Mouse (Mus musculus): ENCODE results near the gene Fat3.

Fat3 gene

DNA sequence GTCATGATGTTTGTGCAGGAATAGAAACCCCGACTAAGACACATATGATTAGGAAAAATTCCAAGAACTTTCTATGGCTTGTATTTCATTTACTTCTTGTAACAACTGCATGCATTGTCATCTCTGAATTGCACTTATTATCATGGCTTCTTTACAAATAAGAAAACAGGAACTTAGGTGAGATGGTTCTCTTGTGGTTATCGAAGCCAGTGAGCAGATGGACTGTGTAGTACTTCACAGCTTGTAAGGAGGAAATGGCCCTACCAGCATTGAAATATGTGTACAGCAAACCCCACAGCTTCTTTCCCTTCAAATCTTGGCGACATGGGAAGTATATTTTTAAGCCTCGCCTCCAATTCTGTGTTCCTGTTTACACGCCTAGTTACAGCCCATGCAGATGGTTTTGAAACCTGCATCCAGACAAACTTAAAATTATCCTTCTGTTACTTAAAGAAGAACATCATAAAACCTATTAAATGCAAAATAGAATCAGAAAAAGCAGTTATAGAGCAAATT lies 570.1 kb downstream of the Fat3 start:
- no peak for DNase-seq

DNA sequence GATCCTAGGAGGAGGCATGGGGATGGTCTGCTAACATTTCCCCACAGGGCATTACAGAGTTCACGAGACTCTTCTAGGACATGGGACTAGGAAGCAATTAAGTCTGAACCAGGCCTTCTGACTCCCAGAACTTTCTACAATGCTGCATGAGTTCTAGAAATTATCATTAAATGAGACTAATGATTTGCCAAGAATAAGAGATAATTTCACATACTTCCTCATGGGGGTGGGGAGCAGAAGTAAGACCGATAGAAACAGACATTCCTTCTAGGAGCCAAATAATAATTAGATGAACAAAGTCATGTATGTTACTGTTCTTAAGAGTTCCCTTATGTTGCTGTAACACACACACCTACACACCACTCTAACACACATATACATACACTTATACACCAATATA lies 572.8 kb downstream of the Fat3 start:
- DNase-seq: no peak

DNA sequence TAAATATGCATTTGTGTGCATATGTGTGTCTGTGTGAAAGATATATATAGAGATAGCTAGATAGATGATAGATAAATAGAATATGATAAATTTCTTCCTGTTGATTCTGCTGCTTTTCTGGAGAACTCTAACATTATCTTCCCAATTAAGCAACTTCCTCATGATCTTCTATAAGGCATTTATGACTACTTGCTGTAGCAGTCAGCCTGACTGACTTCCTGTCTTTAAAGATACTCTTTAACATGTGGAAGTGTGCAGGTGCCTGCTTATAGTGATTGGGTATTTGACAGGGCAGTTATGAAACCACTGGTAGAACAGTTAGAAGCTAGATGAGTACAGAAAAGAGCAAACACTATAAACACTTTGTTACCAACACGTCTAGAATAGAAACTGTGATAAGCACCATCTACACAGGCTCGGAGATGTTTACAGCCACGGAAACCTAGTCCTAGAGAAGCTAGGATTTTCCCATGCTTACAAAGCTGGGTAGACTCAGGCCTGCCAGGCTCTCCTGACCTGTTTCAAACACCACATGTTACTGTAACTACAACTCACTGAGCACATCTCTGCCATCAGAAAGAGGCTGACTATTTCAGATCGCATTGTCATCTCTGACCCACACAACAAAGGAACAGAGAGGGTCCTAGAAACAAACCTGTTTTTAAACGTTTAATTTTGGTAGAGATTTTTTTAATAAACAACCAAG lies 573.6 kb downstream of the Fat3 start:
- DNase-seq: no peak

DNA sequence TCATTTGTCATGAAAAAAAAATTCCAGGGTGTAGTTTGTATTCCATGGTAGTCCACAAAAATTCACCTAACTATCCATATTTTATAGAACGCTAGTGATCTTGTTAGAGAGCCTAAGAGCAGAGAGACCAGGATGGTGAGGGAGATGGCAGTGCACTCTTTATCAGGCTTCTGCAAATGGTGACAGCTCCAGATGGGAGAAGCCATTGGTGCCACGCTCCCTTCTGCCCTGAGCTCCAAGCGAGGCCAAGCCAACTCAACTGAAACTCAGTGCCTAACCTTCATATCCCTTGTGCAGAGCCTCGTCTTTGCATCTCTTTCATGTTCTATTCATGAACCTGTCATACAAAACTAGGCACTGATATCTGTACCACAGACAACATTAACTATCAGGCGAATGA lies 575.8 kb downstream of the Fat3 start:
- DNase-seq: no peak

DNA sequence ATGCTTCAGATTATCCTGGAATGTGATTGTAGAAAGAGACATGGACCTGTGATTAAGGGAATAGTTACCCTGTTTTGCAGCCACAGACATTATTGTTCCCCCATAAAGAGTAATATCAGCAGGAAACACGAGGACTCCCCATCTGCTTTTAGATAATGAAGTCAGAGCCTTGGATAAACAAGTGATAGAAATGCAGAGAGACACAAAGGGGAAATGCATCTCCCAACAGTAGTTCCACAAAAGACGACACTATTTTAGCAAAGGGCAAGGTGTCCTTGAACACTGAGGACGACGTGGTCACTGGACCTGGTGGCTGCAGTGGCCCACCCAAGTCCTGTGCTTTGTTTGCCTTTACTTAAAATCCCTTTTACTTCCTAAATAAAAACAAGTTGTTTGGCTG lies 580.8 kb downstream of the Fat3 start:
- DNase-seq: no peak

DNA sequence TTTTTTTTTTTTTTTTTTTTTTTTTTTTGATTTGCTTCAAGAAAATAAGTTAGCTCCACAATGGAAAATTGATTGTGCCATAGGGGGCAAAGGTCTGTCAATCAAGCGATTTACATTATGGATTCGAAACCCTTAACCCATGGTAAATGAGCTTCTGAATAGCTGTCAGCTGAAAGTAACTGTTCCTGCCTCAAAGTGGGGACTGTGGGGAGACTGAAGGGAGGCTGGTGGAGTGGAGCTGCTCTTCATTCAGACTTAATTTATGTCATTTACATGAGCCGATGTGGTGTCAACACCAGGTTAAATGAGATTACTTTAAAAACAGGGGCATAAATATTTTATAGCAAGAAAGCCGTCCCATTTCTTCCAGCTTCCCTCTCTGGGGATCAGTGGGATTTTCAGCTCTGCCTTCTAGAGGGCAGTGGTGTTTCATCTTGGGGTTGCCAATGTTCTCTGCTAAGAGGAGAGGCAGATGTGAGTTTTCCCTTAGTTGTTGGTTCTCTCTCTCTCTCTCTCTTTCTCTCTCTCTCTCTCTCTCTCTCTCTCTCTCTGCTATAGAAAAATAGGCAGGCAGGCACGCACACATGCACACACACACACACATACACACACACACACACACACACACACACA lies 581.6 kb downstream of the Fat3 start:
- DNase-seq: no peak

DNA sequence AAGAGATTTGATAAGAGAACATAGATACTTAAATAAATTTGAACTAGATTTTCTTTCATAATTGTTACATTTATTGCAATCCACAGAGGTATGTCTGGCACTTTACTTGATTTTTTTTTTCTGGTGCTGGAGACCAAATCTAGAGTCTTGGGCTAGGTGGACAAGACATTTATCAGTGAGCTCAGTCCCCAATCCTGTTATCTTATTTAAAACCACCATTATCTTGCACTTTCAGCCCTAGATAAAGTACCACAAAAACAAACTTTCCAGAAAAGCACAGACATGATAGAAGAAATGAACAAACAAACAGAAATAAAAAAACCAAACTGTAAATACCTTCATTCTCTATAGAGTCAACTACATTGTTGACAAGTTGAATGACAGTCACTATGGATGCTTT lies 584.5 kb downstream of the Fat3 start:
- no peak for DNase-seq

DNA sequence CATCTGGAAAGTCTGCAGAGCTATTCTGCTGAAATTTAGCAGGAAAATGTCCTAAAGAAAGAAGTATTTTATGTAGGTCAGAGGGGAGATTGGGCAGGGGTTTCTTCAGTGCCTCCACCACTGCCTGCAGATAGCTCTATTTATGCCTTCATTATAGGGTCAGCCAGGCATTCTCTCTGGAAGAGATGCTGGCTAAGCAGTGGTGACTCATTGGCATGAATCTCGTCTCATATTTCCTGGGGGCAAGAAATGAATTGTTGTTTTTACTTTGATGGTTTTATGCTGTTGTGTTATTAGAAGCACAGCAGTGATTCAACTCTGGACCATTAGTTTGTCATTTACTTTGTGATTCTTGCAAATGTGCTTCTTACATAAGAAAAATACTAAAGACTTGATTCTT lies 588.4 kb downstream of the Fat3 start:
- no peak for DNase-seq

DNA sequence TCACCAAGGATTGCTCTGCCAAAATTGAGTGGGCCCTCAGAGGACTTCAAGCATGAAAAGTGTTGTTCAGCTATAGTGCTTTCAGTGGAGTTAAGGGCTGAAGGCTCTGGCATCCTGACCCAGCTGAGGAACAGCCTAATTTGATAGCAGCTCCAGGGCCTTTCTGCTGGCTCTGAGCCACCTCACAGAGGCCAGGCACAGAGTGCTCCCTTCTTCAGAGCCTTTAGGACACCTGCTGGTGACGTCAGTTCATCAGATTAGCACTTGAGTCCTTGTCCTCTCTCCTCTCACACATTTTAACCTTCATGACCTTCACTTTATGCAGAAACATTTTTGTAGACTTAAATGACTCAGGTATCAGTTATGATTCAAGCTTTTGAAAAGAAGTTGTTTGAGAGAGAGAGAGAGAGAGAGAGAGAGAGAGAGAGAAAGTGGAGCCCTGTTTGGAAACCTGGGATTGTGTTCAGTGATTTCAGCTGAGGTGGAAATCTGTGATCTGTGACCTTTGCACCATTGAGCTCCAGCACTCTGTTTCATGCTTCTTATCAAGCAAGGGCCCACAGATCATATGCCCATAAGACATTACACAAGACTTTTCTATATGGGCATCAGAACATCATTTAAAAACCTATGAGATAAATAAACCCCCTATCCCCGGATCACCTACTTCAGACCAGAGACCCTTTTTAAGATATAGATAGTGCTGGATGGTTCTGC lies 591.5 kb downstream of the Fat3 start:
- no peak for DNase-seq

DNA sequence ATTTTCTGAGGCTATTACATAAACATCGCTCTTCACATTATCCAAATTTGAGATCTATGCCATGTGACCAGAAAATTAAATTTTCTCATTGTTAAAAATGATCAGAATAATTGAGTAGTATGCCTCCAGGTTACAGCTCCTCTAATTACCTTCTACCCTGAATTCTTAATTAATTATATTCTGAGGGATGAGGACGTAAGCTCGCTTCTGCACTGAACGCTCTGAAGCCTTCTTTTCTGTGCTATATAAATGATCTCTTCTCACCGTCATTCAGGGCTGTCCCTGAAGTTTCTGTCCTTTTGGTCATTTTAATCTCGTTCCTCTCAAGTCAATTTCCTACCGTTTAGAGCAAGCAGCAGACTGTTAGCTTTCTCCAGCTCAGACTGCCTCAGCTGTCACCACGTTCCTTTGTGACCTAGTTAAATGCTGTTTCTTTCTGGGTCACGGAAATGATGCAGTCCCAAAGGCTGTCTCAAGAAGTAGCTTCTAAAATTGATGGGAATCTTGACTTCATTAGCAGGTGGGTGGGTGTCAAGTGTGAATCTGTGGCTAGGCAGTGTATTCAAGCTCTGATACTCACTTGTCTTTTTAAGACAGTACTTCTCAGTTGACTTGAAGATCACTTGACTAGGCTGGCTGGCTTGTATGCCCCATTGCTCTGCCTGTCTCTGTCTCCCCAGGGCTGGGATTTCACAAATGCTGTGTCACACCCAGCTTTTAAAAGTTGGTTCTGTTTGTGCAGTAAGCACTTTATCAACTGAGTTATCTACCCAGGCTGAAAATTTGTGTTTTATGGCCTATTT lies 596.9 kb downstream of the Fat3 start:
- DNase-seq: no peak

DNA sequence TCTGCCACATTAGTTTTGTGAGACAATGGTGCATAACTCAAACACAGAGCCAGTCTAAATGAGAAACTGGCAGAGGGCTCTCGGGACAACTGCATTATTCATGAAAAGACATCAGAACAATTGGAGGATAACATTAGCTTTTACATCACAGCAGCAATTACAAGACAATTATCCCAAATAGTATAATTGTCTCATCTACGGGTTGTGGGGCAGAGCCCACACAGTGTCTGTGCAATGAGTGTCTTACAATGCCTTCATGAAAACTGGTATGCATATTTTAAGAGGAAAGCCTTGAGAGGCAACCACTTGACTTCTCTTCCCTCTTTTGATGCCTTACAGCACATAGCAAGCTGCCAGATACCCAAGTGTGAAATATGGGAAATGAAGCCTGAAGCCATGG lies 603.0 kb downstream of the Fat3 start:
- no peak for DNase-seq

DNA sequence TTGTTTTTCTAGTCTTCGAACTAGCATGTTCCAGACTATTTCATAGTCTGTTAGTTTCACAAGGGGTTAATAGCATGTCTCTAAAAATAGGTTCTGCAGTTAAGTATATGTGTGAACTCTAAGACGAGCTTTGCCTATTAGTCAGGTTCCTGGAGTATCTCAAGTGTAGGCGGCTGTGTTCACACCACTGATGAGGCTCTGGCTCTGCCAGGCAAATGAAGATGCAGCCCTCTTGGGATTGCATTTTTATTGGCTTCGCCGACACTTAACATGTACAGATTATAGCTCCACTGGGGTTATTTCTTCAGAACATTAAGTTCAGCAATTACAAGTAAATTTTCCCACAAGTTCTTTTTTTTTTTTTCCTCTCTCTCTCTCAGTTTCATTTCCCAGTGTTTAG lies 614.3 kb downstream of the Fat3 start:
- DNase-seq: no peak

DNA sequence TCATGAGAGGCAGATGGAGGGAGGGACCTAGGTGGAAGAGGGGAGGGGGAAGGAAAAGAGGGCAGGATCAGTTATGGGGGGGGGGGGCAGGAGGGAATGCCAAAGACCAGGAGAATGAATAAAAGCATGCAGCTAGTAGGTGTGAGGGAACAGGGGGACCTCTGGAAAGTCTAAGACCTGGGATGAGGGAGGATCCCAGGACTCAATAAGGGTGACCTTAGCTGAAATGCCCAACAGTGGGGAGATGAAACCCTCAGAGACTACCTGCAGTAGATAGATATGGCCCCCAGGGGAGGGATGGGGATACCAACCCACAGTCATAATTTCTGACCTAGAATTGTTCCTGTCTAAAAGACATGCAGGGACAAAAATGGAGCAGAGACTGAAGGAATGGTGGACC lies 620.3 kb downstream of the Fat3 start:
- DNase-seq: no peak

DNA sequence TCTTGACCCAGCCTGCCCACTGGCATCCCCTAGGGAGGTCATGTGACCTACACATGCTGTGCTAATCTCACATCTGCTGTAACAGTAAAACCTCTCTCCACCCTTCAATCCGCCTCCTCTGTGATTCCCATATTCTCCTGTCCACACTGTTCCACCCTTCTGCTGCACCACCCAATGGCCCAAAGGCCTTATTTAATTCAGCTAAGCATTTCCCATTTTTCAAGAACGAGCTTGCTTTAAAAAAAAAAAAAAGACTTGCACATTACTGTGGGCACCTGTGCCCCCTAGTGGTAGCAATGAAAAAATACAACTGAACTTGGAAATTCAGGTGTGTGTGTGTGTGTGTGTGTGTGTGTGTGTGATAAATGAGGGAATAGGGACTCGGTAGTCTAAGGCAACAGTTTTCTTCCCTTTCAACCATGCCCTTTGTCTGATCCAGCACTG lies 620.9 kb downstream of the Fat3 start:
- no peak for DNase-seq

DNA sequence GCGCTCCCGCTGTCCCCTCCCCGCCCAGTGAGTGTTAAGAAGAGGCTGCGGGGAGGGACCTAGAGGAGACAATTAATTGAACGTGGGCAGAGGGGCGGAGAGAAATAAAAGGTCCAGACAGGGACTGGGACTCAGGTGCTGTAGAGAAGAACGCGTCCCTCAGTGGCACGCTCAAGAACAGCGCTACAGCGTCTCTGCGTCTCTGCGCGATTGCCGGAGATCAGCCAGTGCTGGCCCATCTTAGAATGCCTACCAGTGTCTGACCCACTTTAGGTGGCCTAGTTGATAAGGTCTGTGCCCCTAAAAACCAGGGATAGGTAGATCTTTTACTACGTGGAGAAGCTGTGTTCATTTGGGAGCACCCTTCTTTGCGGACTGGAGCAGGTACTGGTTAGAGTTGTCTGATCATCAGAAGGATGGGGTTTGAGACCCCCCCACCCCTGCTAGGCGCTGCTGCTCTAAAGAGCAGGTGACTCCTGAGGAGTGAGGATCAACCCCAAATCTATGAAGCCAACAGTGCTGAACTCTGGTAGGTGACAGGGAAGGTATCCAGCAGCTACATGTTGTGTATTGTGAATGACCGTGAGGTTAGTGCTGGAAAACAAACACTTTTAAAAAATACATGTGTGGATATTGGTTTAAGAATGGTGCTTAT lies 626.5 kb downstream of the Fat3 start, which contains the start of gene Mtnr1b:
Gene Mtnr1b, minus strand, starts transcription at position 51 of the 655 bp plus-strand sequence.
- no peak for DNase-seq

DNA sequence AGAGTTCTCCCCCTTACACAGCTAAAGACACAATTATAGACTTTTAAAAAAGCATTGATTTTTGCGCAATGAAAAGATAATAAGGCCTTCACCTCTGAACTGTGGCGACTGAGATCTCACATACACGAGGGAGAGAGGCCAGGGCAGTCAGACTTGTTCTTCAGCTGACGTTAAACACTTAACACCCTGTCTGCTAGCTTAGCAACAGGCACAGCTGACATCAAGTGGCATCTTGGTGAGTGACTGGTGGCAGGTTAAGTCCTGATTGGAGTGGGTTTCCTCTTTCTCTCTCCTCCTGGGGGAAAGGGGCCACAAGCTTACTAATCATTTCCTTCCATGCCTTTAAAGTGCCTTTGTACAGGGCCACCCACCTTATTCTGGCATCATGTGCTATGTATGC lies 631.1 kb downstream of the Fat3 start:
- no peak for DNase-seq

DNA sequence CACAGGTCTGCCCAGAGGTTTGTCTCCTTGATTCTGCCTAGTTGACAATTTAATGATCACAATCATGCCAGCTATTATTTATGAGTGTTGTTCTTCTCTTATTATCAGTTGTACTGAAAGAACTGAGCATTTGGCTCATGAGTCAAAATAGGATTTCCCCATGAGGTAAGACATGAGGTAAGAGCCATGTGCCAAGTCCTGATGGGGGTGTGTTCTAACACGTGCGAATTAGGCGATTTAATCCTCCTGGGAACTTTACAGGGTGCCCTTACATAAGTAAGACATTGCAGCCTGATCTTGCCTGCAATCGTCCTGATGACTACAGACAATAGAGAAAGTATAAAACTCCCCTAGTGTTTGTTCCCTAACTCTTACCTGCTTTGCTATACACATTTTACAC lies 631.6 kb downstream of the Fat3 start:
- no peak for DNase-seq

DNA sequence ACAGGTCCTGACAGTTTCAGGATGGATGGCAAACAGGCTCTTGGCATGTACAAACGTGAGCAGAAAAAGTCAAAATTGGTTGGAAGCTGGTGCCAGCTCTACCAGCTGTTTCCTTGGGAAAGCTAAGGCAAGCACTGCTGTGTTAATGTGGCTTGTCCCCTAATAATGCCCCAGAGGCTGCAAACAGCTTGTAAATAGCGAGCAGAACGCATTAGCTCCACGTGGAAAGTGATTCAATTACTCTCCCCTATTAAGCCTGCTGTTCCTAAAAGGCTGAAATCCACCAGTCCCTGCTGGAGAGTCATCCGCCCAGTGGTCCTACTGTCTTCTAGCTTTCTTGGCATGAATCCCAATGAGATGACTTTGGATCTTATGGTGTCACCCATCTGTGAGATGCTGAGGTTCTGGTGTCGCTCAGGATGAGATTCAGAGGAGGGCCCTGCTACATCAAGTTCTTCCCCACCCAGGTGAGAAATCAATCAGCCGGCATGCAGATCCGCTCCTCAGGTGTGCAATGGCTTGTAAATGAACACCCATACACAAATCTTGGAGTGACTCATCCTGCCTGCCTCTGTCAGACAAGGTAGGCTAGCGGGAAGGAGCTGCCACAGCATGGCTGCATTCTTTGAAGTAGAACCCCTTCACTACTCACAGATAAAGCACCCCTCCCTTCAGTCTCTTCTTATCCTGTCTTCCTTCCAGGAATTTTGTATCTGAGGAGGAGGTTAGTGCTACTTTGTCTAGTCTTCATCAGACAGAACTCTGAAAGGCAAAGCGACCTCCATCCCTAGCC lies 634.6 kb downstream of the Fat3 start:
- no peak for DNase-seq

DNA sequence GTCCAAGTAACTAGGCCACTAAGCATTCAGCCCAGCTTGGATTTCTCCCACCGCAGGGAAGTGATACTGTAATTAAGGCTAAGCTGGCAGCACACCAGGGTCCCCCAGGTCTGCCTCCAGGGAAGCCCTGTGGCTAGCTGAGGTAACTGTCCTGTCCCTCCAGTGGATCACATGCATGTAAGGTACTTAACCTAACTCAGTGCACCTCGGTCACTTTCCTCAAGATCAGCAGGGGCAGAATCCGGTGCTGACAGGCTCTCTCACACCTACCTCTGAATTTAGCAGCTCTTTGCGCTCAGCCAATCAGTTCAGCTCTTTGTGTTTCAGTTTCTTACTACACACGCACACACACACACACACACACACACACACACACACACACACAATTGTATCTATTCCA lies 639.7 kb downstream of the Fat3 start:
- no peak for DNase-seq

Measured in right cerebral cortex, postnatal 25 days (tissue).